Mouse (Mus musculus): Measurements from ENCODE around the gene Cd200r3. TPM values are rescaled to one million over a fixed set of nuclear protein-coding genes. Genes with fewer than 3 reads are reported as not detected.

Cd200r3 gene
- polyA plus RNA-seq, 2 experiments: 0.68 to 0.98 TPM

DNA sequence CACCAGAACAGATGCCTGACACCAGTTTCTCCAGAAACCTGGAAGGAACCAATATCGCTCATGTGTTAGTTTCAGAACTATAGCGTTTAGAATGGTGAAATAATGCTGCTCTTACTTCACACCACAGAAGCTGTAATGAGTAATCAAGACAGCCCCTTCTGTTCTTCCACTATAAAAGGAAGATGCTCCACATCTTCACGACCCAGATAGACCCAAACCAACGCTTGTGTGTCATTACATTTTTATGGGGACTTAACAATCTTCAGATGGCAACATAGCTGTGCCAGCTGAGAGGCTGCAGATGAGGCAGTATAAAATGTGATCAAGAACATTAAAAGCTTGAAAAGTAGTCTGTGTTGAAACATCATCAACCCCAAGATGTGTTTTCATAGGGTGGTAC is 64.3 kb downstream of the Cd200r3 start:
- ATAC-seq (ENCODE audit: insufficient read depth) (no peak), DNase-seq (ENCODE audit: low read depth in 3 of 3, low spot score in 3 of 3) (no peak)
- no peaks in the 10 kb centered on the region for H3K36me3 ChIP-seq (replicated peaks; ENCODE audit: control insufficient read depth, insufficient read depth, low read depth)
- H3K4me3 ChIP-seq (ENCODE audit: insufficient read depth in 1 of 2, low read depth in 2 of 2, low read length in 2 of 2): no peak overlapping the region
- H3K9me3 ChIP-seq (ENCODE audit: control insufficient read depth, low read length): no peaks in the 10 kb centered on the region
- H3K27ac ChIP-seq: no peak overlapping the region
- H3K4me1 ChIP-seq (replicated peaks; ENCODE audit: control insufficient read depth in 2 of 2, insufficient read depth in 2 of 2, low read length in 1 of 2): 0 out of 4 replicates have a peak, but pooled peaks cover 0 to 3% of the 10 kb centered on the region in 2 experiments
- no peak overlapping the region for H3K4me2 ChIP-seq (ENCODE audit: low read depth)
- no peak overlapping the region for H3K9ac ChIP-seq (replicated peaks)
- no peak for TF ChIP-seq EP300 (IDR thresholded peaks at IDR 0.05; ENCODE audit: low read depth)
- no peak for TF ChIP-seq CTCF (IDR thresholded peaks at IDR 0.05; ENCODE audit: low read depth)
- WGBS (ENCODE audit: insufficient replicate concordance): 58% methylated on average over 4 of the region's 4 CpGs
- no peaks in the 10 kb centered on the region for H3K27me3 ChIP-seq (ENCODE audit: control insufficient read depth, insufficient read depth, low read length)

DNA sequence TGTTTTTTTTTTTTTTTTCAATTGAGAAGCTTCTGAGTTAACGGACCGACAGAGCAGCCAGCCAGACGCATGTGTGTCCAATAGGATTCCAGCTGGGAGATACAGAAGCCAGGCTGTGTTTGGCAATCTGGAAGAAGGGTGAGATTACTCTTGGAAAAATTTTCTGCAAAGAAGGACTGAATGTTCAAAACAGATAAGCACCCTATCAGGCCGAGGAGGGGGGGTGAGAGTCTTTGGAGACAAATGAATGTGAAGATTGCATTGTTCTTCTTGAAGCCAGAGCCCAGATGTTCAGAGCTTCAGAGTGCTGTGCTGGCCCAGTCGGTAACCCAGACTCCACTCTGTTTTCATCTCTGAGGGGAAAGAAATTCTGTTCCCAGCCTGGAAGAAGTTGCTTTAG is 66.2 kb downstream of the Cd200r3 start:
- TF ChIP-seq CTCF (IDR thresholded peaks at IDR 0.05; ENCODE audit: low read depth): no peak
- TF ChIP-seq EP300 (IDR thresholded peaks at IDR 0.05; ENCODE audit: low read depth): no peak
- Histone ChIP-seq H3K27me3 (ENCODE audit: control insufficient read depth, insufficient read depth, low read length) (no peaks in the 10 kb centered on the region), H3K4me2 (ENCODE audit: low read depth) (no peak overlapping the region), H3K36me3 (replicated peaks; ENCODE audit: control insufficient read depth, insufficient read depth, low read depth) (no peaks in the 10 kb centered on the region), H3K9me3 (ENCODE audit: control insufficient read depth, low read length) (no peaks in the 10 kb centered on the region), H3K27ac (no peak overlapping the region), H3K9ac (replicated peaks) (no peak overlapping the region), H3K4me3 (ENCODE audit: insufficient read depth in 1 of 2, low read depth in 2 of 2, low read length in 2 of 2) (no peak overlapping the region), H3K4me1 (replicated peaks; ENCODE audit: control insufficient read depth in 2 of 2, insufficient read depth in 2 of 2, low read length in 1 of 2) (0 out of 4 replicates have a peak, but pooled peaks cover 0 to 3% of the 10 kb centered on the region in 2 experiments)
- no peak for ATAC-seq (ENCODE audit: insufficient read depth)
- 38% methylated on average over 5 of the region's 5 CpGs for WGBS (ENCODE audit: insufficient replicate concordance)
- no peak for DNase-seq (ENCODE audit: low read depth in 3 of 3, low spot score in 3 of 3)

DNA sequence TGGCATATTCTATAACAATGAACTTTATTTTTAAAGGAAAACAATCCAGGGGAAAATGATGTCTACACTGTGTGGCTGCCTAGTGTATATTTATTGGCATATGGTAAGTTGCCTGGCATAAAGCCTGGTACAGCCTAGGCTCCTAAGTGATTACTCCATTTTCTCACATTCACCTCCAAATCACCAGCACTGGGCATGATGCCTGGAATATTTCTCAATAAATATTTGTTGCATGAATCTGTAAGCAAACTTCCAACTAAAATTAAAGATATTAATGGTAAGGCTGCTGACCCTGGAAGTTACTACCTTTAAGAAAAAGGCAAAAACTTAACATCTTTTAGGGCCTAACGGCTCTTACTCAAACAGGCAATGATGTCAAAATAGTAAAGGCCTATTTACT is 72.1 kb downstream of the Cd200r3 start:
- Histone ChIP-seq H3K27me3 (ENCODE audit: control insufficient read depth, insufficient read depth, low read length) (no peaks in the 10 kb centered on the region), H3K36me3 (replicated peaks; ENCODE audit: control insufficient read depth, insufficient read depth, low read depth) (no peaks in the 10 kb centered on the region), H3K27ac (no peak overlapping the region), H3K9me3 (ENCODE audit: control insufficient read depth, low read length) (no peaks in the 10 kb centered on the region), H3K4me1 (replicated peaks; ENCODE audit: control insufficient read depth in 2 of 2, insufficient read depth in 2 of 2, low read length in 1 of 2) (no peaks in the 10 kb centered on the region; a peak in 1 of 4 replicates), H3K4me3 (ENCODE audit: insufficient read depth in 1 of 2, low read depth in 2 of 2, low read length in 2 of 2) (no peak overlapping the region), H3K4me2 (ENCODE audit: low read depth) (no peak overlapping the region), H3K9ac (replicated peaks) (no peak overlapping the region)
- WGBS (ENCODE audit: insufficient replicate concordance): 69% methylated on average over 1 of the region's 1 CpGs
- DNase-seq (ENCODE audit: low read depth in 3 of 3, low spot score in 3 of 3) (no peak), ATAC-seq (ENCODE audit: insufficient read depth) (no peak)
- TF ChIP-seq EP300 (IDR thresholded peaks at IDR 0.05; ENCODE audit: low read depth): no peak
- no peak for TF ChIP-seq CTCF (IDR thresholded peaks at IDR 0.05; ENCODE audit: low read depth)

DNA sequence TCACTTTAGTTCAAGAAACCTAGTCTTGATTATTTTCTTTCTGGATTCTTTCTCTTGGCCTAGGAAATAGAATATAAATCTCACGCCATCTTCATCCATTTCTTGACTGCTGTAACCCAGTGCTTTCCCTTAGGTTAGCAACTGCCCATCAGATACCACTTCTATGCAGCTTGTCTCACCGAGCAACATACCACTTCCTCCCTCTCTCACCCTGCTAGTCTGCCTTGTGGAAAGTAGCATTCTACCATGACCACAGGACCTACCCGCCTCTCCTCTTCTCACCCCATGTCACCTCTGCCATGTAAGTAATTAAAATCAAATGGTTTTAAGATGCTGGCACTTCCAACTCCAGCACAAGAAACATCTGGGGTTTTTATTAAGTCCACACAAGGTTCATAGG is 73.0 kb downstream of the Cd200r3 start:
- WGBS (ENCODE audit: insufficient replicate concordance): 30% methylated on average over 3 of the region's 3 CpGs
- no peak overlapping the region for H3K4me2 ChIP-seq (ENCODE audit: low read depth)
- no peak for TF ChIP-seq CTCF (IDR thresholded peaks at IDR 0.05; ENCODE audit: low read depth)
- no peak for TF ChIP-seq EP300 (IDR thresholded peaks at IDR 0.05; ENCODE audit: low read depth)
- no peak overlapping the region for H3K9ac ChIP-seq (replicated peaks)
- no peaks in the 10 kb centered on the region for H3K27me3 ChIP-seq (ENCODE audit: control insufficient read depth, insufficient read depth, low read length)
- no peak for DNase-seq (ENCODE audit: low read depth in 3 of 3, low spot score in 3 of 3)
- no peak overlapping the region for H3K27ac ChIP-seq
- H3K9me3 ChIP-seq (ENCODE audit: control insufficient read depth, low read length): no peaks in the 10 kb centered on the region
- no peak overlapping the region for H3K4me3 ChIP-seq (ENCODE audit: insufficient read depth in 1 of 2, low read depth in 2 of 2, low read length in 2 of 2)
- no peaks in the 10 kb centered on the region for H3K36me3 ChIP-seq (replicated peaks; ENCODE audit: control insufficient read depth, insufficient read depth, low read depth)
- no peak for ATAC-seq (ENCODE audit: insufficient read depth)
- peaks cover 0 to 2% of the 10 kb centered on the region in 2 experiments; a peak in 1 of 4 replicates for H3K4me1 ChIP-seq (replicated peaks; ENCODE audit: control insufficient read depth in 2 of 2, insufficient read depth in 2 of 2, low read length in 1 of 2)

DNA sequence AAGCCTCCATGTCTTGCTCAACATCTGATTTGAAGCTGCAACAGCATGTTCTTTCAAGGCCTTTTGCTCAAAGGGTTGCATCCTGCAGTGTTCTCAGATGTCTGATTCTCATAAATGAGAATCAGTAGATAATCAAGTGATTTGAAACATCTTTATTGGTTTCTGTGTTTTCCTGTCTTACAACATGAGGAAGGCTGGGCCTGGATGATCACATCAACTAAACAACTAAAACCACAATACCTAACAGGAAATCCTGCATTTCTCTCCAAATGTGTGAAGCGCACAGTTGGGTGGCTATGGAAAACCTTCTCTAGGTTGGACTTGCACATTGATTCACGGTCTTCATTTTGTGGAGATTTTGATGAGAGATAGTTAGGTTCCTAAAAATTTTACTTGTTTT is 75.4 kb downstream of the Cd200r3 start:
- 42% methylated on average over 2 of the region's 2 CpGs for WGBS (ENCODE audit: insufficient replicate concordance)
- H3K27ac ChIP-seq: no peak overlapping the region
- no peak for ATAC-seq (ENCODE audit: insufficient read depth)
- peaks cover 0 to 4% of the 10 kb centered on the region in 2 experiments; a peak in 2 of 4 replicates for H3K4me1 ChIP-seq (replicated peaks; ENCODE audit: control insufficient read depth in 2 of 2, insufficient read depth in 2 of 2, low read length in 1 of 2)
- H3K9ac ChIP-seq (replicated peaks): no peak overlapping the region
- no peak overlapping the region for H3K4me3 ChIP-seq (ENCODE audit: insufficient read depth in 1 of 2, low read depth in 2 of 2, low read length in 2 of 2)
- TF ChIP-seq CTCF (IDR thresholded peaks at IDR 0.05; ENCODE audit: low read depth) (no peak), EP300 (IDR thresholded peaks at IDR 0.05; ENCODE audit: low read depth) (no peak)
- DNase-seq (ENCODE audit: low read depth in 3 of 3, low spot score in 3 of 3): no peak
- no peaks in the 10 kb centered on the region for H3K9me3 ChIP-seq (ENCODE audit: control insufficient read depth, low read length)
- H3K4me2 ChIP-seq (ENCODE audit: low read depth): no peak overlapping the region
- H3K27me3 ChIP-seq (ENCODE audit: control insufficient read depth, insufficient read depth, low read length): no peaks in the 10 kb centered on the region
- no peaks in the 10 kb centered on the region for H3K36me3 ChIP-seq (replicated peaks; ENCODE audit: control insufficient read depth, insufficient read depth, low read depth)

All from liver, embryonic 14.5 days (tissue).